Mouse (Mus musculus) macrophage (primary cell): Measurements from ENCODE around the gene Pdxdc1. TPM values are rescaled to one million over a fixed set of nuclear protein-coding genes. Genes with fewer than 3 reads are reported as not detected.

Experiments
- H3K27ac ChIP-seq: fragments of 350-480 bp; formaldehyde crosslinking; 2 replicates; pipeline ENCODE4 v1.9.0; 2021
- H3K36me3 ChIP-seq: fragments of 350-480 bp; formaldehyde crosslinking; 2 replicates; pipeline ENCODE4 v1.9.0; 2021; ENCODE audit errors: inconsistent target
- H3K4me3 ChIP-seq: fragments of 350-480 bp; formaldehyde crosslinking; 2 replicates; pipeline ENCODE4 v1.9.0; 2021; ENCODE audit errors: inconsistent target
- H3K79me2 ChIP-seq: fragments of 350-480 bp; formaldehyde crosslinking; 2 replicates; pipeline ENCODE4 v1.9.0; 2021; ENCODE audit errors: inconsistent target
- WGBS: methylation state at CpG from one replicate; pipeline ENCODE4 v1.1.7; 2026; ENCODE audit warnings: inconsistent platforms; ENCODE audit not compliant: missing documents; 5-methylcytosine and 5-hydroxymethylcytosine counted together
- polyA plus RNA-seq: library from polyadenylated mRNA; stranded (reverse); fragments of 250-400 nt; gene quantifications from 3 replicates; pipeline ENCODE4 v1.2.4, GENCODE M21; 2018; ENCODE audit warnings: inconsistent platforms

Pdxdc1 gene
- polyA plus RNA-seq, 1 experiment from 2014 or later: 137 TPM

- 98% methylated on average over 4 of the region's 4 CpGs for WGBS
- no peaks in the 10 kb centered on the region for H3K79me2 ChIP-seq
- no peak overlapping the region for H3K4me3 ChIP-seq
- peaks cover 40% of the 10 kb centered on the region for H3K36me3 ChIP-seq
- no peak overlapping the region for H3K27ac ChIP-seq
Observed at GRCm38 (mm10) chr16:13851446-13851845, 51.5 kb downstream of the Pdxdc1 start.

GRCm38 (mm10) chr16:13848310-13848709 lies 54.6 kb downstream of the Pdxdc1 start:
- Histone ChIP-seq H3K36me3 (peaks cover 48% of the 10 kb centered on the region), H3K27ac (0 out of 2 replicates have a peak overlapping the region, but pooled peaks have one; percentile 13), H3K4me3 (no peak overlapping the region), H3K79me2 (no peaks in the 10 kb centered on the region)
- 9% methylated on average over 2 of the region's 2 CpGs for WGBS

- no peak overlapping the region for H3K4me3 ChIP-seq
- H3K79me2 ChIP-seq: no peaks in the 10 kb centered on the region
- H3K36me3 ChIP-seq: peaks cover 49% of the 10 kb centered on the region
- 100% methylated on average over 1 of the region's 1 CpGs for WGBS
- H3K27ac ChIP-seq: no peak overlapping the region
Observed at GRCm38 (mm10) chr16:13846675-13847074, 56.3 kb downstream of the Pdxdc1 start.

- Histone ChIP-seq H3K79me2 (no peaks in the 10 kb centered on the region), H3K36me3 (peaks cover 57% of the 10 kb centered on the region), H3K4me3 (no peak overlapping the region), H3K27ac (no peak overlapping the region)
- 94% methylated on average over 5 of the region's 5 CpGs for WGBS
Observed at GRCm38 (mm10) chr16:13845031-13845430, 57.9 kb downstream of the Pdxdc1 start.

- Histone ChIP-seq H3K4me3 (no peak overlapping the region), H3K79me2 (no peaks in the 10 kb centered on the region), H3K27ac (no peak overlapping the region), H3K36me3 (peaks cover 82% of the 10 kb centered on the region)
- 100% methylated on average over 3 of the region's 3 CpGs for WGBS
Observed at GRCm38 (mm10) chr16:13840956-13841355, 62.0 kb downstream of the Pdxdc1 start.

- Histone ChIP-seq H3K27ac (no peak overlapping the region), H3K79me2 (no peaks in the 10 kb centered on the region), H3K36me3 (peaks cover 83% of the 10 kb centered on the region), H3K4me3 (no peak overlapping the region)
- 93% methylated on average over 7 of the region's 7 CpGs for WGBS
Observed at GRCm38 (mm10) chr16:13840056-13840455, 62.9 kb downstream of the Pdxdc1 start.

- Histone ChIP-seq H3K27ac (no peak overlapping the region), H3K36me3 (peaks cover 89% of the 10 kb centered on the region), H3K79me2 (no peaks in the 10 kb centered on the region), H3K4me3 (no peak overlapping the region)
- WGBS: 100% methylated on average over 5 of the region's 5 CpGs
Observed at GRCm38 (mm10) chr16:13834382-13834781, 68.5 kb downstream of the Pdxdc1 start.

GRCm38 (mm10) chr16:13831606-13832005 lies 71.3 kb downstream of the Pdxdc1 start:
- peaks cover 86% of the 10 kb centered on the region for H3K36me3 ChIP-seq
- H3K4me3 ChIP-seq: no peak overlapping the region
- 85% methylated on average over 5 of the region's 5 CpGs for WGBS
- no peak overlapping the region for H3K27ac ChIP-seq
- peaks cover under 1% of the 10 kb centered on the region; the same call in 1 of the 2 replicates for H3K79me2 ChIP-seq

- Histone ChIP-seq H3K79me2 (peaks cover 12% of the 10 kb centered on the region; the same call in 1 of the 2 replicates), H3K36me3 (peaks cover 75% of the 10 kb centered on the region), H3K27ac (no peak overlapping the region), H3K4me3 (no peak overlapping the region)
- WGBS: 94% methylated on average over 9 of the region's 10 CpGs
Observed at GRCm38 (mm10) chr16:13830444-13830843, 72.5 kb downstream of the Pdxdc1 start.

- peaks cover 44% of the 10 kb centered on the region; the same call in 1 of the 2 replicates for H3K79me2 ChIP-seq
- H3K27ac ChIP-seq: no peak overlapping the region
- peaks cover 39% of the 10 kb centered on the region for H3K36me3 ChIP-seq
- H3K4me3 ChIP-seq: no peak overlapping the region
- 90% methylated on average over 4 of the region's 4 CpGs for WGBS
Observed at GRCm38 (mm10) chr16:13826511-13826910, 76.4 kb downstream of the Pdxdc1 start.

GRCm38 (mm10) chr16:13825781-13826490 lies 77.0 kb downstream of the Pdxdc1 start:
- Histone ChIP-seq H3K79me2 (peaks cover 50% of the 10 kb centered on the region; the same call in 1 of the 2 replicates), H3K36me3 (peaks cover 34% of the 10 kb centered on the region; the same call in 1 of the 2 replicates), H3K27ac (no peak overlapping the region), H3K4me3 (no peak overlapping the region)
- 81% methylated on average over 7 of the region's 7 CpGs for WGBS

- peaks cover 57% of the 10 kb centered on the region; the same call in 1 of the 2 replicates for H3K79me2 ChIP-seq
- WGBS: 93% methylated on average over 5 of the region's 5 CpGs
Observed at GRCm38 (mm10) chr16:13820771-13821170, 82.2 kb downstream of the Pdxdc1 start.

GRCm38 (mm10) chr16:13819806-13820500 lies 83.0 kb downstream of the Pdxdc1 start:
- Histone ChIP-seq H3K79me2 (peaks cover 53% of the 10 kb centered on the region; the same call in 1 of the 2 replicates), H3K36me3 (no peaks in the 10 kb centered on the region), H3K4me3 (peak overlapping the region; percentile 72), H3K27ac (peak overlapping the region; percentile 27; the same call in 1 of the 2 replicates)
- WGBS: 7% methylated on average over 12 of the region's 12 CpGs

More at GRCm38 (mm10) chr16:13820771-13821170, 82.2 kb downstream of the Pdxdc1 start:
- no peaks in the 10 kb centered on the region for H3K36me3 ChIP-seq
- no peak overlapping the region for H3K4me3 ChIP-seq
- H3K27ac ChIP-seq: no peak overlapping the region

GRCm38 (mm10) chr16:13819394-13819743 lies 83.6 kb downstream of the Pdxdc1 start:
- WGBS: 0% methylated on average over 36 of the region's 36 CpGs
- peak overlapping the region; percentile 72 for H3K4me3 ChIP-seq
- peaks cover 4% of the 10 kb centered on the region; the same call in 1 of the 2 replicates for H3K36me3 ChIP-seq
- H3K79me2 ChIP-seq: peaks cover 47% of the 10 kb centered on the region; the same call in 1 of the 2 replicates
- H3K27ac ChIP-seq: peak overlapping the region; percentile 27; the same call in 1 of the 2 replicates
